Mouse (Mus musculus): ENCODE results near the gene Fahd1.
A peak's percentile ranks its signal among the peaks of the same experiment; 100 is the strongest.

Fahd1 gene

DNA sequence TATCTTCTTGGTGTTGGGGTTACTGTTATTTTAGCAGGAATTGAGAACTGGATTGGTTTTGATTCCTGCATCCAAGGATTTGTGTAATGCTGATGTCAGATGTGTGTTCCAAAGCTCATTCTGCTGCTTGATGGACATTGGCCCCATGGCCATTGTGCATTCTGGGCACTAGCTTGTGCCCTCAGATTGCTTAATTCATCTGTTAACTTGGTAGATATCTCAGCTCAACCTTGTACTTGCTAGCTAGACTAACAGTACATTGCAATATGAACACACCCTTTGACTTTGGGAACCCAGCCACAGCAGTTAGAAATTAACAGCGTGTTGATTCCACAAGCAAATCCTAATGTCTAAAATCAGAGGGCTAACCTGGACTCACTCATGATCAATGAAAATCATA lies 2.8 kb downstream of the Fahd1 start:
- DNase-seq (ENCODE audit: low read depth, low spot score), result no peak

DNA sequence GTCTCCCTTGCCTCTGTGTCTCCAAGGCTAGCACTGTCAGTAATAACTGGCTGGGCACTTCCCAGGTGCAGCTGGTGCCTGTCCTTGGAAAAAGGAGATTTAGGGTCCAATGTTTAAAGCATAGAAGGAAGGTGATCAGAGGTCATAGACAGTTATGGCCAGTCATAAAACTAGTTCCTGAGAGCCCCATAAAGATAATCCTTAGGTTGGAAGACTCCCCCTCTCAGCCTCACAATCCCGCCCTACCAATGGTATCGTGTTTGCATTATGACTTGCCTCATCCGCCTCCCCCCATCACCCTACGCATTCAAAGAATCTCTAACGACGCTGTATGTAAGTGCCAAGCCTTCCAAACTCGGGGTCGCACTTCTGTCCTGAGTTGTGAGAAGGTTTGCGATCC lies 5.6 kb downstream of the Fahd1 start:
- no peak for DNase-seq (ENCODE audit: low read depth, low spot score)

DNA sequence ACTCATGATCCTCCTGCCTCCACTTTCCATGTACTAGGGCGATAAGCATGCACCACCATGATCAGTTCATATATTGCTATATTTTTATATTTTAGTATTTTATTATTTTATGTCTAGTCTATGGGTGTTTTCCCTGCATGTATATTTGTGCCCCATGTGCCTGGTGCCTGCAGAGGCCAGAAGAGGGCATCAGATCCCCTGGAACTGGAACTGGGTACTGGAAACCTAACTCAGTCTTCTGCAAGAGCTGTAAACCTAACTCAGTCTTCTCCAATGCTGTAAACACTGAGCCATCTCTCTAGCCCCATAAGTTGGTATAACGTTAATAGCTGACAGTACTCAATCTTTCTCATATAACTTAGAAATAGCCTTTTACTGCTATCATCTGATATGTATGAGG lies 7.5 kb downstream of the Fahd1 start:
- peak; percentile 37 for DNase-seq (ENCODE audit: low read depth, low spot score)

DNA sequence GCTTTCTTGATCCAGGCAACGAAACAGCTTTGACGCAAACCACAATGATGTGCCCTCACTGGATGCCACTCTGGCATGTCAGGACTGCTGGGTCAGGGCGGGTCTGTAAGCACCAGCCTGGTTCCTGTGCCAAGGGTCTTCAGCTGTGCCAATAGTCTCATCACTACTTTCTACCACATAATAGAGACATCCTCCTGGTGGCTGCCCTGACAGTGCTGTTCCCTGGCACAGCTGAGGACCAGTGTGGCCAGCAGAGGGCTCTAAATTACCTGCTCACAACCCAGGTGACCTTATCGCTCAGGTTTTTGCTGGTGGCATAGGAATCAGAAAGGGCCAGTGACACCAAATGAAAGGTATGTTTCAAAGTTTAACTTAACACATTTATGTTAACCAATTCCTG lies 9.0 kb downstream of the Fahd1 start:
- DNase-seq (ENCODE audit: low read depth, low spot score), result peak; percentile 36

DNA sequence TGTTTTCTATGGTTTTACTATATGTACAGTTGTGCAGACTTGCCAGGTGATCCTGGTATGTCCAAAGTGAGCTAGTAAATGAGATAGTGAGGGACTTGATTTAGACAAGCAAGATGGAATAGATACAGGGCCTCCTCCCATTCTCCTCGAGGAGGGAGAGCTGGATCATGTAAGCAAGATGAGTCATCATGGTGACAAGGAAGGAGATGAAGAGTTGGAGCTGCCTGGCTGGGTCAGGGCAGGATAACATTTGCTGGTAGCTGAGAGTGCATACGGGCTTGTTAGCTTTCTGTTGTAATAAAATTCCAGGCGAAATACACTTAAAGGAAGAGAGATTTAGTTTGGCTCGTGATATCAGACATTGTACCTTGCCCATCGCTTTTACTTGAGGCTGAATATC lies 9.8 kb downstream of the Fahd1 start:
- DNase-seq (ENCODE audit: low read depth, low spot score), result no peak

DNA sequence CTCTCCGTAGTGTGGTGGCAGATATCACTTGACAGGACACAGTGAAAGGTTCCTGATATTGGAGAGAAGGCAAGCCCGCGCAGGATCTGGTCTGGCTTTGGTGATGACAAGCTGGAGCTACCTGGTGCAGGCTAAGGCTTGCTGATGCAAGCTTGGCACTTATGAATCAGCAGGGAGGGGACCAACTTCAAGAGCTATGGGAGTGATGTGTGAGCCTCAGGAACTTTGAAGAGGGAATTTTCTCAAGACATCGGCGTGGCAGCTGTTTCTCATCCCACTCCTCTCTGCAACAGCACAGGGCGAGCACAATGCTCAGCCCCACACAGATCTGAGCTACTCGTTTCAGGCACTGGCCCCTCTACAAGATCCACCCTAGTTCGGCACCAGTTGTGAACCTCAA lies 10.3 kb downstream of the Fahd1 start, which contains the start of gene Hagh:
Gene Hagh (plus strand): TSS at position 302 of the 400 bp plus-strand sequence.
- no peak for DNase-seq (ENCODE audit: low read depth, low spot score)

DNA sequence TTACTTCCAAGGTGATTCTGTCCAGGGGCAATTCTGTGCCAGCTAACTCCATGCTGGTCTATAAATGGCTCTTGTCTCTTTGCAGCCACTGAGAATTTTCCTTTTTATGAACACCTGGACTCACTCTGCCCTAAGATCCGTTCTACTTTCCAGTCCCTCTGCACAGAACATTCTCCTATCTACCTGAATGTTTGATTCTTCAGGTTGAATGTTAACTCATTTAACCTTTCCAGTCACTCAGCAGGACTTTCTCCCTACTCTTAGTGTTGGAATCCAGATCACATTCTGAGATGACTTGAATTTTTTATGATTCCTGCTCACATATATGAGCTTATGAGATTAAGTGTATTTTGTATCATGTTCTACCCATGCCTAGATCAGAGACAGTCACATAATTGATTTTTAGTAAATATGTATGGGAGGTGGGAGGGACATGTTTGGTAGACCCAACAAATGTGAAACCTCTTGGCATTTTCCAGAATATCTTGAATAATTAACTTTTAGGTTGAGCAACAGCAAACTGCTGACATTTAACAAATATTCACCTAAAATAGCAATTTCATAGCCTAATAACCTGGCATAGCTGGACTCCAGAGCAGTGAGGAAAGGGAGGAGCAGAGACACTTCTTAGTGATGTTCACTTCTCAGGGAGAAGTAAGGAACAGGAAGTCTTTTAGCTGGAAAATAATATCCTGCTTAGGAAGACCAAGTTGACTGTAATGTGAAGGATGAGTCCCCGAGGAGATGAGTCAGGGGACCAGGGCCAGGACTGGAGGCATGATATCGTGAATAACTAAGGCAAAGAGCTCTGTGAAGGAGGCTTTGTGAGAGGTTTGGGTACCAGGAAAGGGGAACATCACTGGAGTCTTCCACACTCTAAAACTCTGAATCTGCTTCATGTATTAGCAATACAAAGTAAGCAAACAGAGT lies 28.5 kb downstream of the Fahd1 start:
- no peak for DNase-seq (ENCODE audit: low read depth, low spot score)

DNA sequence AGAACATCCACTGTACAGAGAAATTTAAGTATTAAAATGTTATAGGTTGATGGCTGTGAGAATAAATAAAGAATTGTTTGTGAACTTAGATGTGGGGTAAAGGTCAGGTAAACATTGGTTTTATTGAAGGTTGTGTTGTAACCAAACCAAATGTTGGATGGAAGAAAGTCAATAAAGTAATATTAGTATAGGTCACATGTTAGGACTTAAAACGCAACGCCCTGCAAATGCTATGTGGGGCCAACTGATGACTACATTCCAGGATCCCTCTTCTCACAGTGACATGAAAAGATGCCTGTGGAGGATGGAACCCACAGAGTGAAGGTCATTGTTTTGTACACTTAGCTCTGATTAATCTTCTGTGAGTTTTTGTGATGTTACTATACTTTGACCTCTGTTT lies 30.7 kb downstream of the Fahd1 start:
- DNase-seq (ENCODE audit: low read depth, low spot score), result no peak

DNA sequence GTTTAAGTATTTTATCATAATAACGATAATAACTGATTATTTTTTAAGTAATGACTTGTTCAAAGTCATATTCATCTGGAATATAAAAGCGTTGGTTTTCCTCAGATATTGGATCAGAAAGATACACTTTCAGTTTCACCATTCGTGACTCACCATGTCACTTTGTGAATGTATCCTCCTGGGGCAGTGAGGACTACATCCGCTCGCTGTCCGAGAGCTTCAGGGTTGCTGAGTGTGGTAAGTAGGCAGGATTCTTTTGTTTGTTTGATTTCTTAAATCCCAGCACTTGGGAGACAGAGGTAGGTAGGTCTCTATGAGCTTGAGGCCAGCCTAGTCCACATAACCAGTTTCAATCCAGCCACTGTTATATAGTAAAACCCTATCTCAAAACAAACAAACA lies 32.0 kb downstream of the Fahd1 start:
- no peak for DNase-seq (ENCODE audit: low read depth, low spot score)

DNA sequence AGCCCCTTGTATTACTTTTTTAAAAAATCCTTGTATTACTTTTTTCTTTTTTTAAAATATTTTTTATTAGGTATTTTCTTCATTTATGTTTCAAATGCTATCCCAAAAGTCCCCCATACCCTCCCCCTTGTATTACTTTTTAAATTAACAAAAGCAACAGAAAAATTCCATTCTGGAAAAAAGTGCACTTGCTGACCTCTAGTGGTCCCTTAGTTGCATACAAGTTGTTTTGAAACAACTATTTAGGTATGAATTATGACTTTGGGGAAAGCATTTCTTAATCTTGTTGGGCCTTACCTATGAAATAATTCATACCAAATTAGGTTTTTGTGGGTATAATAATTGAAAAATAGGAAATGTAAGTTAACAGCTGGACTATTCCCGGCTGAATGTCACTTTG lies 32.7 kb downstream of the Fahd1 start:
- DNase-seq (ENCODE audit: low read depth, low spot score), result no peak

DNA sequence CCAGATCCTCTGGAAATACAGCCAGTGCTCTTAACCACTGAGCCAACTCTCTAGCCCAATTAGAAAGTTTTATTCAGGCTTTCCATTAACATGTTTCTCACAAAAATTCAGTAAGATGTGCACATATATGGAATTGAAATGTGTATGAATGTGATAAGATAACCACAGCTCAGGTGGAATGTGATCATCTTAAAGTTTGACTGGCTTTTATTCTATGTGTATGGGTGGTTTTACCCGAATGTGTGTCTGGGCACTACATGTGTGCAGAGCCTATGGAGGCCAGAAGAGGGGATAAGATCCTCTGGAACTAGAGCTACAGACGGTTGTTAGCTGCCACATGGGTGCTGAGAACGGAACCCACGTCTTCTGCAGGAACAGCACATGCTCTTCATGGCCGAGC lies 34.9 kb downstream of the Fahd1 start:
- DNase-seq (ENCODE audit: low read depth, low spot score), result no peak

DNA sequence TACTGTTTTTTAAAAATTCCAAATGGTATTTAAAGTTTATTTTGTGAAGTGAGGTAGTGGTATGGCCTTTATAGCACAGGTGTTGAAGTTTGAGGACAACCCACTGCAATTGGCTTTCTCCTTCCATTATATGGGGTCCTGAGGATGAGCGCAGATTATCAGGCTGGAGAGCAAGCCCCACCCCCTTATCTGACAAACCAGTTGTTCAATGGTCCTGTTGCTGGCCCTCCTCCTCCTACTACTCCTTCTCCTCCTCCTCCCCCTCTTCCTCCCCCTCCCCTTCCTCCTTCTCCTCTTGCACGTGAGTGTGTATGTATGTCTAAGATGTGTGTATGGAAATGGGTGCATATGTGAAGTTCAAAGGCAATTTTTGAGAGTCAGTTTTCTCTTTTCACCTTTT lies 37.9 kb downstream of the Fahd1 start:
- no peak for DNase-seq (ENCODE audit: low read depth, low spot score)

DNA sequence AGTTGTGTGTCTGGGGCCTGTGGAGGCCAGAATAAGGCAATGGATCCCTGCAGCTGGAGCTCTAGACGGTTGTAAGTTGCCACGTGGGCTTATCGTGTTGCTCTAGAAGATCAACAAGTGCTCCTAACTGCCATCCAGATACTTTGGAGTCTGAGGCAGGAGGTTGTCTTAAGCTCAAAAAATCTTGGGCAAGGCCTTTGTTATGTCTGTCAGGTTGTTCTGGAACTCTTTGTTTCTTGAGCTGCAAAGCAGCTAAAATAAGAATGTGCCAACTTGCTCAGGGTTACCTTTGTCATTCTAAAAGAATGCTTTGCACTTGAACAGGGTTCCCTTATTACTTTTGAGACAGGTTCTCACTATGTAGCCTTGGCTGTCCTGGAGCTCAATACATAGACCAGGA lies 39.0 kb downstream of the Fahd1 start:
- no peak for DNase-seq (ENCODE audit: low read depth, low spot score)

DNA sequence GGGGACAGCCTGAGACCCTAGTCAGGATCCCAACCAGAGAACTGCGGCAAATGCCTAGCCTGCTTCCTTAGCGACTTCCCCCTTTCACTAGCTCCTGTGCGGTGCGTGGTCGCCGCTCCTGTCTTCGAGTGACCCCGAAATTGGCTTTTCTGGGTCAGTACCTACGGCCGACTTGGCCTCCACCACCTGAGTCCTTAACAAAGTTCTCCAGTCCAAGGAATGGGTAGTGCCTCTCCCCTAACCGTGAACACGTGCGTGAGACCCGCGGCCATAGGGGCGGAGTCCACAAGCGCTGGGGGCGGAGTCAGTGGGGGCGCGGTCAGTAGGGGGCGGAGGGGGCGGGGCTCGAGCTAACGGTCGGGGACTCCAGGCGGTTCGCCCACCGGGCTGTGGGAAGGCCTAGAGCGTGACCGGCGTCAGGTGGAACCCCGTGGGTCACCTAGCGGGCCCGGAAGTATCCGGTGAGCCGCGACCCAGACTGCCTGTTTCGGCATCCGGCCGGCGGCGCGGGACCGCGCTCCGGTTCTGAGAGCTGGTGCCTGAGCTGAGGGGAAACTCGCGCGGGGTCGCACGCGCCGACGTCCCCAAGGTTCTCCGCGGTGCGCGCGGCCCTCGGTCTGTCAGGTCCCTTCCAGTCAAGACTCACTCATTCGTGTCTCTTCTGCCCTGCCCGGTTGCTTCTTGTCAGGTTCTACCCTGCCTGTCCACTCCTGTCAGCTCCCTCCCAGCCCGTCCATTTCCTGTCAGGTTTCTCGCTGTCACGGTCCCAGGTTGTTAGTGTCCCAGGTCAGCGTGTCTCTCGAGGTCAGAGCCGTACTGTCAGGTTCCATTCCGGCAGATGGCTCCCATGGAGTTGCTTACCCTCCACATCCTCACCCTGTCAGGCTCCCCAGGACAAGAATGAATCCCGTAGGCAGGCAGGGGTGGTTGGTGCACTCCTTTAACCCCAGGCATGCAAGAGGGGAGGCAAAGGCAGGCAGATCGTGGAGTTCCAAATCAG lies 45.9 kb downstream of the Fahd1 start, which contains the start of gene Meiob:
Gene Meiob (plus strand): TSS at position 338 of the 1,000 bp plus-strand sequence.
- DNase-seq (ENCODE audit: low read depth, low spot score), result peak; percentile 93

DNA sequence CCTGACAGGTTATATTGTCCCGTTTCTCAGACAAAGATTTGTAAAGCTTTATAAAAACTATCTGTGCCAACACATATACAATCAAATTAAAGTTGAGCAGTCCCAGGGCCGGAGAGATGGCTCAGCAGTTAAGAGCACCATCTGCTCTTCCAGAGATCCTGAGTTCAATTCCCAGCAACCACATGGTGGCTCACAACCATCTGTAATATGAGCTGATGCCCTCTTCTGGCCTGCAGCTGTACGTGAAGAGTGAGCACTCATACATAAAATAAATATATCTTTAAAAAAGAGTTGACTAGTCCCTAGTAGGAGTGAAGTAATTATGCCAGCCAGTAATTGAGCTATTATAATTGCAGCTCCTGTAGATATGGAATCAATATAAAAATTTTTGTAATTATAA lies 49.6 kb downstream of the Fahd1 start:
- DNase-seq (ENCODE audit: low read depth, low spot score), result peak; percentile 35

DNA sequence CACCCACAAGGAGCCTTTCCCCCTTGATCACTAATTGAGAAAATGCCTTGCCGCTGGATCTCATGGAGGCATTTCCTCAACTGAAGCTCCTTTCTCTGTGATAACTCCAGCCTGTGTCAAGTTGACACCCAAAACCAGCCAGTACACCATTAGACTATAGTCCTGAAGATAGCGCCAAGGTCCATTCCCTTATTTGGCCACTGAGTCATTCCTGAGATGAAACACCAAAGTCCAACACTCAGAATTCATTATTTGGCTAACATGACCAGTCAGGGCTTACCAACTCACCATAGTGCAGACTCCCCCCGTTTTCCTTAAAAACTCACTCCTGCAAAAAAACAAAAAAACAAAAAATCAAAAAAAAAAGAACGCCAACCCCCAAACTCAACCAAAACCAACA lies 50.7 kb downstream of the Fahd1 start:
- DNase-seq (ENCODE audit: low read depth, low spot score), result no peak

Measured in A20 (cell line).